Mouse (Mus musculus) adrenal gland, adult 8-10 months (tissue): ENCODE measurements around the gene Elmo3. TPM values are rescaled to one million over a fixed set of nuclear protein-coding genes. Genes with fewer than 3 reads are reported as not detected.

ENCODE experiments used
- DNase-seq: peaks from one replicate; pipeline ENCODE4 v3.0.0; 2022
- total RNA-seq, 4 experiments: library from RNA; stranded (reverse); gene quantifications; 2 replicates each; pipeline ENCODE4 v1.2.4; 2022

Gene Elmo3
- total RNA-seq, 4 experiments from 2014 or later: 7.0 to 14.0 (median 9.3) TPM

DNA sequence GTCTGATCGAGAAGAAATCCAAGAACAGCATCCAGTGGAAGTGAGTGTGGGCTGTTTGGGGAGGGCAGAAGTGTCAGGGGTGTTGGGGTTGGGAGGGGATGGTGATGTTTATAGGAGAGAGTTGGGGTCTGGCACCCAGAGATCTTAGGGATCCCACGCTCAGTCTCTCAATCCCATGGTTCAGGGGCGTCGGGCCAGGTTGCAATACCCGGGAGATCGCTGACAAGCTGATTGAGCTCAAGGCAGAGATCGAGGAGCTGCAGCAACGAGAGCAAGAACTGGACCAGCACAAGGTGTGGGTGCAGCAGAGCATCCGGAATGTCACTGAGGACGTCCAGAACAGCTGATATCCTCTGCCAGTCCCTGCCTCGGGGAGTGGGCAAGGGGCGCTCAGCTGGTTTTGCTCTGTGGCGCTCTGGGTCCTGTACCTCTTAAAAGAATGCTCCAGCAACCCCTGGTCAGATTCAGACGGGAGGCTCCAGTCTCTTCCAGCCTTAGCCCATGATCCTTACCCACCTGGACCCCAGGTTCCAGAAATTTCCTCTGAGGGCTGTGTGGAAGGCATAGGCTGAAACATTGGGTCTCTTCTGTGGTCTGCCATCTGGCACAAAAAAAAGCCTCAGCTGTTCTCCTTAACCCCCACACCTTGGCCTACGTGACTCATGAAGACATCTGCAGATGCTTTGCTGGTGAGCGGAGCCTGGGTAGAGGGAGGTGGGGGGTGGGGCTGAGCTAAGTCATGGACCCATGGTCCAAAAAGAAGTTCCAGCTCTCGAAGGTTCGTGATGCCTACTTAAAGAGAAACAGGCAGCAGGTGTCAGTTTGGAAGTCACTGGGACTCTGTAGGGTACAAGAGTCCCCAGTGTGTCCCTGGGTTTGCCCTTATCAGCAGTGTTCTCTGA, 6.8 kb upstream of the Elmo3 start:
- no peak for DNase-seq

DNA sequence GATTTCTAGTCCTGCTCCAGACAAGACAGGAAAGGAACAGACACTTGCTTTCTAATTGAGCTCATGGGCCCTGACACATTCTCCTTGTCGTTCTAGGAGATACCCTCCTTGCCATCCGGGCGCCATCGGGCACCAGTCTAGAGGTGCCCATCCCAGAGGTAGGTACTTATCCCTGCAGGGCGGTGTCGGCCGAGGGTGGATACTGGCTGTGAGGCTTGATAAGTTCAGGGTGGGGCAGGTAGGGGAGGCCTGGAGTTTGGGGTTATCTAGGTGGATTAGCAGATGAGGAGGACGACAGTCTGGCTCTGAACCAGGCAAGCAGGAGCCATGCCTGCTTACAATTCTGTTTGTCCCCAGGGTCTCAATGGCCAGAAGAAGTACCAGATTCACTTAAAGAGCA, 5.4 kb upstream of the Elmo3 start:
- no peak for DNase-seq

DNA sequence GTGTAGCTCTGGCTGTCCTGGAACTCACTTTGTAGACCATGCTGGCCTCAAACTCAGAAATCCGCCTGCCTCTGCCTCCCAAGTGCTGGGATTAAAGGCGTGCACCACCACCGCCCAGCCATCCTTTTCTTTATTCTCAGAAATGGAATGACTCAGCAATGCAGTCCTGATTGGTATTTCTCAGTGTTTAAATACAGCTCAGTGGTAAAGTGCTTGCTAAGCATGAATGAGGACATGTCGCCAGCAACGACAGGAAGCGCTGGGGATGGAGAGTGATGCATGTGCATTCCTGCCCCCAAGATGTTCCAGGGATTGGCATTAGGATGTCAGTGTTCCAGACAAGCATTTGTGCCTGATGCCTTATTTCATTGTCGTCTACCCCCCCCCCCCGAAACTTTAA, 2.0 kb upstream of the Elmo3 start:
- DNase-seq: no peak

DNA sequence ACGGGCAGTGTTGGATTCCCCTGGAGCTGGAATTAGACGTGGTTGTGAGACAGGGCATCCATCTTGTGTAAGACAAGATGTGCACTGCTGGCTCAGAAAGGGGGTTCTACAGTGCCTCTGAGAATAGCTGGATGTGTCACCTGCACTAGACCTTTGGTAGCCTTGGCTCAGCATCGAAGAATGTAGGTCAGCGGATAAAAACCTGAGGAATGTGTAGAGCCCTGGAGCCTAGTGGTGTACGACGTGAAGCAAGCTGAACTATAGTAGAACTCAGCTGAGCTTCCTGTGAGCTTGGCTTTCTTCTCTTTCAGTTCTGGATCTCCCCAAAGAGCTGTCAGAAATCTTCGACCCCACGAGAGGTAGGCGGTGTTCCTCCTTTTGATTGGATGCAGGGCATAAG, 1.5 kb upstream of the Elmo3 start:
- DNase-seq: no peak

DNA sequence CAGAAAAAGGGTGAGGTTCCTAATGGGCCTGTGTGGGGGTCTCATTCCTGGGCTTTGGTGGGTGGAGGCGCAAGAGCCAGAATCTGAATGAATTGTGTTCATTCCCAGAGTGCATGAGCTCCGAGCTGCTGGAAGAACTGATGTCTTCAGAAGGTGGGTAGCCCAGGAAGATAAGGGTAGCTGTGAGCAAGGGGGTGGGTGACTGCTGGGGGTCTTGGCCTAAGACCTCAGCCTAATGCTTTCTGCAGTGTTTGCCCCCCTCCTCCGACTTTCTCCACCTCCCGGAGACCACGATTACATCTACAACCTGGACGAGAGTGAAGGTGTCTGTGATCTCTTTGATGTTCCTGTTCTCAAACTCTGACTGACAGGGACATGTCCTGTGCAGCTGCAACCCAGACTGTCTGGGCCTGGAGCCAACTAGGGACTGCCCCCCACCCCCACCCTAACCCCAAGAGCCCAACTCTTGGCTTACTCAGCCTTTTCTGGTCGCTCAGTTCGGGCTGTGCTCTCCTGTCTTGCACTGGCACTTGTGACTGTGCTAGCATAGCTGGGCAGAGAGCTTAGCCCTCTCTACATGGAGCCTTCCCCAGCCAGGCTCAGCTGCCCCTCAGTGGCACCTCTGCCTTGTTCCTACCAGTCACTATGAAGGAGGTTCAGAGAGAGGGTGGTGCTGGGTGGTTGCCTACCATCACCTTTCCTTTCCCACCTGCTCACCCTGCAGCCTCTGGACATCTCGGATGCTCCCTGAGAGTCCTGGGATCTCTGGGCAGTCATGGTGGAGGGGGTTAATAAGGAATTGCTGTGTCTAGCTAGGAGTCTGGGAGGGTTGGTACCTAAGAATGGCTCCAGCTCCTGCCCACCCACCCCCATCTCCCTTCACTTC, 833 bp upstream of the Elmo3 start:
- DNase-seq: no peak

DNA sequence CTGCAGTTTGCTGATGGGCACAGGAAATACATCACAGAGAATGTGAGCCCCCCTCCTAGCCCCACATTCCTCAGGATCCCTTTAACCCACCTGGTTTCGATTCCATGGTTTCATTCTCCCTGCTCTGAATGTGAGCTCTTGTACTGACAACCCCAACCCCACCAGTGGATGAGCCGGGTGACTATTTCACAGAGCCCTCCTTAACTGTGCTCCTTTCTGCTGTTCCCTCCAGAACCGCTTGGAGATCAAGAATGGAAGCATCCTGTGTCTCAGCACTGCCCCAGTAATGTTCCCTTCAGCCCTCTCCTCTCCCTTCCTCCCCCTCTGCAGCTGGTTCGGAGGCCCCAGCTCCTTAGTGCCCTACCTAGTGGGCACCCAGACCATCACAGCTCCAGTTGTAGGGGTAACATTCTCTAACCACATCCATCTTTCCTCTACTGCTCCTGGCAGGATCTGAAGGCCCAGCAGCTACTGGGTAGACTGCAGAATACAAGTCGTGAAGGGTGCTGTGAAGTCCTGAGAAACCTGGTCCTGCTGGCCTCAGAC, 818 bp downstream of the Elmo3 start:
- no peak for DNase-seq

DNA sequence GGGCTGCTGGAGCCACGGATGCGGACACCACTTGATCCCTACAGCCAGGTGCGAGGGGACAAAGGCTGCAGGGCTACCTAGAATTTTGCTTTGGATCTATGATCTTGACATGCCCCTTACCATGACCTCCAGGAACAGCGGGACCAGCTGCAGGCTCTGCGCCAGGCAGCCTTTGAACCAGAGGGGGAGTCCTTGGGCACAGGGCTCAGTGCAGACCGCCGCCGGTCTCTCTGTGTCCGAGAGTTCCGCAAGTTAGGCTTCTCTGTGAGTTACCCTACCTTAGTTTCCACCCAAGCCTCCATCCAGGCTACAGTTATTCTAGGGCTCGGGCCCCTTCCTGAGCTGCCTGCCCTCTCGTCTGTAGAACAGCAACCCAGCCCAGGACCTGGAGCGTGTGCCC, 2.3 kb downstream of the Elmo3 start:
- no peak for DNase-seq

DNA sequence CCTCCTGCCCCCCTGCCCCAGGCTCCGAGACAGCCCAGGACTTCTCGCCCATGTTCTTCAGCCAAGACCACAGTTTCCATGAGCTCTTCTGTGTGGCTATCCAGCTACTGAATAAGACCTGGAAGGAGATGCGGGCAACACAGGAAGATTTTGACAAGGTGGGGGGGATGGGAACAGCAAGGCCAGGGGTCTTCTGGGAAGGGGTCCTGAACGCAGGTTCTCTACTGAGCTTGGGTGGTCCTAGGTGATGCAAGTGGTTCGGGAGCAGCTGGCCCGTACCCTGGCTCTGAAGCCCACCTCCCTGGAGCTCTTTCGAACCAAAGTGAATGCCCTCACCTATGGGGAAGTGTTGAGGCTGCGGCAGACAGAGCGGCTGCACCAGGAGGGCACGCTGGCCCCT, 3.0 kb downstream of the Elmo3 start:
- no peak for DNase-seq

DNA sequence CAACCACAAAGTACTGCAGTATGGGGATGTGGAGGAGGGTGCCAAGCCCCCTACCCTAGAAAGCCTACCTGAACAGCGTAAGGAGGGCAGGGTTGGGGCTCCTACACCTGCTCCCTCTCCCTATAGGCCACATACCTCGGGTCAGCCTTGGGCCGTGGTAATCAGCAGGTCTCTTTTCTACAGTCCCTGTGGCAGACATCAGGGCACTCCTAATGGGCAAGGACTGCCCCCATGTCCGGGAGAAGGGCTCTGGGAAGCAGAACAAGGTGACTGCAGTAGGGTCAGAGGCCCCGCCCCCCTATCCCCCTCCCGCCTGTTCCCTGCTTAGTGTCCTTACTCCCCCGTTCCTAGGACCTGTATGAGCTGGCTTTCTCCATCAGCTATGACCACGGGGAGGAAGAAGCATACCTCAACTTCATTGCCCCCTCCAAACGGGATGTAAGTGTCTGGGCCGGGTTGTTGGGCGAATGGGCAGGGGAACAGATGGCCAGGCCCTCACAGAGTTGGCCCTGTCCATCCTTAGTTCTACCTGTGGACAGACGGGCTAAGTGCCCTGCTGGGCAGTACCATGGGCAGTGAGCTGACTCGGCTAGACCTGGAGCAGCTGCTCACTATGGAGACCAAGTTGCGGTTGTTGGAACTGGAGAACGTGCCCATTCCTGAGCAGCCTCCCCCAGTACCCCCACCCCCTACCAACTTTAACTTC, 3.9 kb downstream of the Elmo3 start:
- no peak for DNase-seq

DNA sequence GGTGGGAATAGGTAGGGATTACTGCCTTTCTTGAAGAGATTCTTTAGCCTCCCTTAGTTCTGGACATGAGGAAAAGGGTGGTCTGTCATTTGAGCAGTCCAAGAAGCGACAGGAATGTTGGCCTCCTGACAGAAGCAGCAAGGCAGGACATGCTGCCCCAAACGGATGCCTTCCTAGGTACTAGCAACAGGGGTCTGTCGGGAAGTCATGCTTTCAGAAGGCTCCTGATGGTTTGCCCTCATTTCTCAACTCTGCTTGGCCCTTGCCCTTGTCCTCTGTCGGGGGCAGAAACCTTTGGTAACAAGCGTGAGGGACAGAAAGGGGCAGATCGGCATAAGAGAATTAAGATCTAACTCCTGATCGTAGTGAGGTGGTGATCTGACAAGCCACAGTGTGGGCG, 4.7 kb downstream of the Elmo3 start:
- no peak for DNase-seq

DNA sequence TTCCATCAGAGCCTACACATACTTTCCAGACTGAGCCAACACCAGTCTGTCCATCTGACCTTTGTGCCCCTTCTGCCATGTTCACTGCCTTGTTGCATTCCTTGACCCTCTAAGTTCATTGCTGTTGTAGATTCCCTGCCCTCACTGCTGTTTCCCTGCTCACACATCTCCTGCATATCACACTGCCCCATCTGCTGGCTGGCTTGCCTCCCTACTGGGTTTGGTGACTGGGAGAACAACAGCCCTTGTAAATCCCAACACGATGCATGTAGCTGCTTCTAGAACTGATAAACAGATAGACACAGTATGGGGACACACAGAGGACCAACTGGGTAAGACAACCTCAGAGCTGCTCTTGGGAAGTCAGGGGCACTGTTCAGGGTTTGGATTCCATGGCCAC, 6.3 kb downstream of the Elmo3 start:
- no peak for DNase-seq

DNA sequence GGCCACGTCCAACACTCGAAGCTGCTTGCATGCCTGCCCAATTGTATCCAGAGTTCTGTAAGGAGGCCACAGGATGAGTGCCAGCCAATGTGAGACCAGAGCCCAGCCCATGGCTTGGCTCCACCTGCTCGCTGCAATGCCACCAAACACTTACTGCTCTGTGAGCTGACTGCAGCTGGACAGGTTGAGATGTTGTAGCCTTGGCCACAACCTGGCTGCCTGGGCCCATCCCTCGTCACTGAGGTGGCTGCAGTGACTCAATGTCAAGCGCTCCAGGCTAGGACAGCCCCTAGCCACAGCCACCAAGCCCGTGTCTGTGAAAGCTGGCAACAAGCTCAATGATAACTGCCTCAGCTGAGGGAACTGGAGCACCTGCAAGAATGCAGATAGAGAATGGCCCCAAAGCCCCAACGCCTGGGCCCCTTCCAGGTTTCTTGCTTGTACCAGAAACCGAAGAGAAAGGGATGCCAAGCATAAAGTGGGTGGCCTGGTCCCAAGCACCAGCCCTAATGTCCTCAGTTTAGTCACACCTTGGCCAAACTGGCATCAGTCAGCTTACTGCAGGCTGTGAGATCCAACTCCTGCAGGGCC, 7.6 kb downstream of the Elmo3 start:
- no peak for DNase-seq

DNA sequence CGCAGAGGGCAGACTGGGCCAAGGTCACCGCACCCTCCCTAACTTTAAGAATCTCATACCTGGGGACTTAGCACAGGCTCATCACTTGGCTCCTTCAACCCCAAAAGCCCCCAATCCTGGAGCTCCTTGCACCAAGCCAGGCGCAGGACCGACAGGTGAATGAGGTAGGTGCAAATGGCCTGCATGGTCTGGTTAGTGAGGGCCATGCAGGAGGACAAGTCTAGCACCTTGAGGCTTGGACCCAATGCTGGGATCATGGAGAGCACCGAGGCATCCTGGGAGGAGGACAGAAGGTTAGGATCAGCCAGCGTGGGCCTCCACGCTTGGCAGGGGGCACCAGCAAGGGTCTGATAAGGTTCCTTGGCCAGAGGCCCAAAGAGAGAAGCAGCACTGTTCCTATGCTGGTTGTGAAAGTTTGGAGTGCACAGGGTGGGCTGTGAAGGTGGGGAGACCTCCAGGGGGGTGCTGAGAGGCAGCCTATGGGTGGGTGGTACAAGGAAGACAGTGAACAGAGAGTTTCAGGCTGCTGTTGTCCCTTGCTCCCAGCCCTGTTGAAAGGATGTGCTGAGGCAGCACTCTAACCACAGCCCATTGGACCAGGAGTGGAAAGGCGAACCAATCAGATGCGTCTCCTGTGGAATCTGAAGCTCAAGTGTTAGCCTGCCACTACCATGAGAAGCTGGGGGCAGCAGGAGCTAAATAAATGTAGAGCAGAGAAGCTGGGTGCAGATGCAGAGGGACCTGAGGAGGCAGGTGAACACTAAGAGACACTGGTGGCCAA, 8.4 kb downstream of the Elmo3 start:
- no peak for DNase-seq

DNA sequence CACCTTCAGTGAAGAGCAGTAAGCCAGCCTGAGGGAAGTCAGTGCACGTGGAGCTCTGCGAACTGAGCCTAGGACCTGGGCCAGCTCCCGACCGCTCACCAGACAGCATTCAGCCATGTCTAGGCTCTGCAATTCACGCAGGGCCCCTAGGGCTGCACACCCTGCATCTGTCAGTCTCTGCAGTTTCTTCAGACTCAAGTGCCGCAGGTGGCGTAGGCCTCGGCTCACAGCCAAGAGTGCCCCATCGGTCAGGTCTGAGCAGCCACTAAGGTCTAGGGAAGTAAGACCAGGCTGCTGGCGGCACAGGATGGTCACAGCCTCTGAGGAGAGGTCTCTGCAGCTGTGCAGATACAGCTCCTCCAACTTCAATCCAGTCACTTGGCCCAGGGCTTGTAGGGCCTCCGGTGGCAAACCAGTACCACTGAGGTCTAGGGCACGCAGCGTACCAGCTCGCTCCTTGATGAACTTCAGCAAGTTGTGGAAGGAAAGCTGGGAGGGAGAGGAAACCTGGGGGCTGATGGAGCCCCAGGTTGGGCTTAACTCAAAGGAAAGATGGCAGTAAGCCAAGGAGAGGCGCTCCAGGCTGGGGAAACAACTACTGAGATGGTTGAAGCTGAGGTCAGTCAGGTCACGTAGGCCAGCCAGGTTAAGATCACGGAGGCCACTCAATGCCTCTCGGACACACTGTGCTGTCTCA, 9.8 kb downstream of the Elmo3 start:
- no peak for DNase-seq

DNA sequence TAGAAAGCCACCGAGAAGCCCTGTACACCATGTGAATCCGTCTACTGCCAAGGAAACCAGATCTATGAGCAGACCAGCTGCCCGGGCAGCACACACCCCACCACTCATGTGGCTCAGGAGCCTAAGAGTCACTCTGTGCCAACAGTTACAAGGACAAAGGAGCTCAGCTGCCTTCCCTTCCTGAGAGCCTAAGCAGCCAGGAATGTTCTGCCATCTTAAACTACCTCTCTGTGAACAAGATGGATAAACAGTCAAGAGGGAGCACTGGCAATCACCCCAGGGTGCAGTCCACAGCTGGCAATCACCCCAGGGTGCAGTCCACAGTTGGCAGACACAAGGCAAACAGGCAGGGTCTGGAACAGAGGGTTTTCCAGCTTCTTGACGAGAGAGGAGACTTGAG, 12.5 kb downstream of the Elmo3 start:
- DNase-seq: no peak

DNA sequence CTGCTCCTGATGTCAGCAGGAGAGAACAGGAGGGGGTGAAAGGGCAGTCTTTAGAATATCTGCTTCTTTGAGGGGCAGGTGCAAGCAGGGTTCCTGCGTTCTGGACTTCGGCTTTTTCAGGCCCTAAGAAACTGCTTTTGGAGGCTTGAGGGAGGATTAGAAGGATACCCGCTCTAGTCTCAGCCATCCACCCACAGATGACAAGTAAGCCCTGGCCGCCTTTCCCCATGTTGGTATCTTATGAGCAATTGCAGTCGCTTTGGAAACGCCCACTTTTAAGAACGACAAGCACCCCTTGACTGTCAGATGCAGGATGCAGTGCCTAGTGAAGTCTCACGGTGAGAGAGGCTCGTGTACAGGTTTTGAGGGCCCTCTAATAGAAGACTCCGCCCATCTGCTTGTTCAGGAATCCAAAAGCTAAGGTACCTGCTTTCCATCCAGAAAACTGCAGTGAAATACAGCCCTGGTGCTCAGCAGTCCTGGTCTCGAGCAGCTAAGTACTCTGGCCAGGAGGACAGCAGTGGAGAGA, 13.3 kb downstream of the Elmo3 start:
- DNase-seq: no peak

DNA sequence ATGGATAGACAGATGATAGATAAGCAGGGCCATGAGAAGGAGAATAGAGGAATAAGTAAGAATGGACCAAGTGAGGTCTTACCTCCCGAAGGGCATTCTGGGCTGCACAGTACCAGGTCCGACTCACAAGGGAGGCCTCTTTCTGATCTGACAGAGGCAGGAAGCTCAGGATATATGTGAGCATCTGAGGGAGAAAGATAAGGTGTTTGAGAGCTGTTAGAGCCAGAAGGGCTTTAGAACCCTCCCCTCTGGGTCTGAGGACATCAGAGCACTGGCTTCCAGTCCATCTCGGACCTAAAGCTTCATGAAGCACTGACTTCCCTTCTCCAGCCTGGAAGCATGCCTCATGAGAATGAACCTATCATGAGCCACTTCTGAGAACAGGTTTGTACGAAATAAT, 17.8 kb downstream of the Elmo3 start:
- DNase-seq: no peak

DNA sequence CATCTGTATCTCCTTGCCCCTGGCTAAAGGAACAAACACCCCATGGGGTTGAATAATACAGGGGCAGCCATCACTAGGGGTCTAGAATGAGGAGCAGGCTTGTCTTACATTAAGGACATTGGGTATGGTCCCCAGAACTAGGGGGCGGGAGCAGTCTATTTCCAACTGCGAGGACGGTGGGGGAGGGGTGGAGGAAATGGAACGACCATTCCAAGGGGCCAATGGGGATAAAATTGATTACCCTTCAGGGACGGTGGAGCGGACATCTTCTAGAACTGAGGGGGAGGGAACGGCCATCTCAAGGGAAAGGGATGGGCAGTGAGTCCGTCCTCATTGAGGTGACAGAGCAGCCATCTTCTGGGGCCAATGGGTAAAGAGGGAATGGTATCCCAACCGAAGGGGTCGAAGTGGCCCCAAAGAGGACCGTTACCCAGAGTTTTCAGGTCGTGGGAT, 20.3 kb downstream of the Elmo3 start:
- no peak for DNase-seq

DNA sequence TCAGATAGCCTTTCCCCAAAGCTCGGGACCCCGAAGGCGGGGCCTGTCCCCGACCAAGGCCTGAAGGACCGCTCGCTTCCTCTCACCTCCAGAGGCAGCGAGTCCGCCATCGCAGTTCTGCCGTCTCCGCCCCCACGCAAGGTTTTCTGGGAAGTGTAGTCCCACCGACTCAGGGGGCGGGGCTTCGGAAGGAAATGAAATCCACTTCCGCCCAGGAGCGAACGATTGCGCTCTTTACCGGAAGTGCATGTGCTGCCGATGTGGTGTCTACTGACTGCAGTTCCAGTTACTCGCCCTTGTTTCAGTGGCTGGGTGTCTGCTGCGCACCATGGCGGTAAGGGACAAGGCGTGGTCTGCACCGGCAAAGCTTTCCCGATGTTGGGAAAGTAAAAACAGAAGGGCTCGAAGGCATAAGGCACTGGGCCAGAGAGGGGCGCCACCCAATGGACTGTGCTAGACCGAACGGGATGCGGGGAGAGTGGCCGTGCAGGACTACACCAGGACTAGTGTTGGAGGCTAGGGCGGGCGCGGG, 20.8 kb downstream of the Elmo3 start, which contains the start of the genes Lrrc29 and Tmem208:
Lrrc29 (minus strand) TSS at position 138 of the 532 bp plus-strand sequence.
Tmem208 (plus strand) TSS at position 214 of the 532 bp plus-strand sequence.
- peak; percentile 96 for DNase-seq

DNA sequence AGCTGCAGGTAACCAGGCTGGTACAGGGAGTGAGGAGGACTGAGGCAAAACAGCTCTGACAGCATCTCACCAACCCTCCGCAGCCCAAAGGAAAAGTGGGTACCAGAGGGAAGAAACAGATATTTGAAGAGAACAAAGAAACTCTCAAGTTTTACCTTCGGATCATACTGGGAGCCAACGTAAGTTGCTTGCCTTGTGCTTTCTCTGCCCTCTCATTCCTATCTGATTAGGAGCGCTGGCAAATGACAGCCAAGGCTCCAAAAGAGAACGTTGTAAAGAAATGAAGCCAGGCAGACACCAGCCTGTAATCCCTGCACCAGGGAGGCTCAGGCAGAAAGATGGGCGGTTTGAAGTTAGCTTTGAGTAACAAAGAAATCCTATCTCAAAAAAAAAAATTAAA, 21.6 kb downstream of the Elmo3 start:
- DNase-seq: no peak
